Mouse (Mus musculus): ENCODE measurements around the gene Nav2. TPM values are rescaled to one million over a fixed set of nuclear protein-coding genes. Genes with fewer than 3 reads are reported as not detected.

The Nav2 gene
- polyA plus RNA-seq, 1 experiment, result 51.7 TPM

DNA sequence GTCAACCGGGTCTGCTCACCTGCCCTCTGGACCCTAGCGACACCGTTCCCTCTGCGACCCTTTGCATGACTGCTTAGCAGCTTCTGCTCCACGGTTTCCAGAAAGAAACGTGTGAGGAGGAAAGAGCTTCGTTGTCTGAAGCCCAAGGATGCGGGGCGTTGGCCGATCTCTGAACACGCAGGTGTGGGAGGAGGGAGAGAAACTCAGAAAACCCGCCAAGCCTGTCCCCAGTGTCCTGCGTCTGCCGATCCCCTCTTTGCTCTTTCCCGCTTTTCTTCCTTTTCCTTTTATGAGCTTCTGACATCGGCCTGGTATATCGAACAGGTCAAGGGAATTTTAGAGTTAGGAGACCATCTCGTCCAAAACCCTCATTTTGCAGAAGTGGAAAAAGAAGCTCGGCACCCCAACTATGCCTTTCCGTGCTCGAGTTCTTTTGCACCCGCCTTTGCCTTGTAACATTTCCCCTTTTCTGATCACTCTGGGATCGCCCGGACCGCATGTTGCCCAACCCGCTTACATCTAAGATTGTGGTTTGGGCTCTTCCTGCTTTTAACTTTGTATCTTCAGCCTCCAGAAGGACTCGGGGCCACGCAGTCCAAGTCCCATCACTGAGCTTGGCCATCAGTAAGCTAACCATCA lies 26.4 kb upstream of the Nav2 start:
- no peaks in the 10 kb centered on the region for H3K9me3 ChIP-seq (replicated peaks; ENCODE audit: control insufficient read depth, insufficient read depth, low read length, poor library complexity, severe bottlenecking)
- no peaks in the 10 kb centered on the region for H3K27me3 ChIP-seq (ENCODE audit: control insufficient read depth, insufficient read depth, low read length, poor library complexity, severe bottlenecking)
- no peak overlapping the region for H3K27ac ChIP-seq (ENCODE audit: insufficient read depth, low read length)
- peak overlapping the region; percentile 79 for H3K4me3 ChIP-seq (ENCODE audit: low read depth, low read length)
- no peaks in the 10 kb centered on the region for H3K4me1 ChIP-seq (ENCODE audit: control insufficient read depth, insufficient read depth, low read length)
- H3K9ac ChIP-seq (ENCODE audit: low read depth, poor library complexity, severe bottlenecking), result peak overlapping the region; percentile 94
- TF ChIP-seq CTCF (IDR thresholded peaks at IDR 0.05; ENCODE audit: low read depth, low read length), result no peak
- TF ChIP-seq EP300 (IDR thresholded peaks at IDR 0.05; ENCODE audit: insufficient read depth, low read depth, low read length), result no peak
- TF ChIP-seq POLR2A (IDR thresholded peaks at IDR 0.05; ENCODE audit: insufficient read depth, low read length), result no peak
- H3K36me3 ChIP-seq (ENCODE audit: control insufficient read depth, insufficient read depth, low read length, poor library complexity, severe bottlenecking), result peaks cover 6% of the 10 kb centered on the region

DNA sequence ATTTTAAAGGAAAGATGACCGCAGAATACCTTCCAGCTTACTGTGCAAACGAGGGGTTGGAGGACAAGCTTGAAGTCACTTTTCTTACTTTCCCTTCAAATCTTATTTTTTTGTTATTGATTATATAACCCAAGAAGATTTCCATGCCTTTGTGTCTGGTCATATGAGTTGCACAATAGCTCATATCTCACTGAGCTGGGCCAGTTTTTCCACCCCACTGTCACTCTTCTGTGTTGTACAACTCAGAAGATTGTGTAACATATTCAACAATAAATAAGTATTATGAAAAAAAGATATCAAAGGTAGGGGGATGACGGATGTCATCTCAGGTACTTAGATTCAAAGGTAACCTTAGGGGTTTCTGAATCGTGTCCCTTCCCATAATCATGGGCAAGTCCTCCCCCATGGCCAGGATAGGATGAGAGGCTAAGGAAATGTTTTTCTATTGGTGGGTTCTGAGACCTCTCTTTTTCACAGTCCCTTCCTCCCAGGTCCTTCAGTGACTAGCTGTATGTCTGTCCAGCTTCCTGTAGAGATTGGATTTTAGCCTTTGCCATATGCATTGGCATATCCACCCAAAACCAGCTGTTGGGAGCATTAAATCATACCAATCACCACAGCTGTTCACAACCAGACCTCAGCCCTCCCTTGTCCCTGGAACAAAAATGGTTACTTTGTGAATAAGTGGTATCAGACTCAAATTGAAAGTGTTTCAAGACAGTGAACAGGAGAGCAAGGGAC lies 24.8 kb upstream of the Nav2 start:
- peaks cover under 1% of the 10 kb centered on the region for H3K4me1 ChIP-seq (ENCODE audit: control insufficient read depth, insufficient read depth, low read length)
- TF ChIP-seq EP300 (IDR thresholded peaks at IDR 0.05; ENCODE audit: insufficient read depth, low read depth, low read length) (no peak), POLR2A (IDR thresholded peaks at IDR 0.05; ENCODE audit: insufficient read depth, low read length) (no peak), CTCF (IDR thresholded peaks at IDR 0.05; ENCODE audit: low read depth, low read length) (no peak)
- no peaks in the 10 kb centered on the region for H3K27me3 ChIP-seq (ENCODE audit: control insufficient read depth, insufficient read depth, low read length, poor library complexity, severe bottlenecking)
- no peak overlapping the region for H3K4me3 ChIP-seq (ENCODE audit: low read depth, low read length)
- H3K36me3 ChIP-seq (ENCODE audit: control insufficient read depth, insufficient read depth, low read length, poor library complexity, severe bottlenecking), result no peaks in the 10 kb centered on the region
- H3K27ac ChIP-seq (ENCODE audit: insufficient read depth, low read length), result no peak overlapping the region
- no peaks in the 10 kb centered on the region for H3K9me3 ChIP-seq (replicated peaks; ENCODE audit: control insufficient read depth, insufficient read depth, low read length, poor library complexity, severe bottlenecking)
- H3K9ac ChIP-seq (ENCODE audit: low read depth, poor library complexity, severe bottlenecking), result no peak overlapping the region

DNA sequence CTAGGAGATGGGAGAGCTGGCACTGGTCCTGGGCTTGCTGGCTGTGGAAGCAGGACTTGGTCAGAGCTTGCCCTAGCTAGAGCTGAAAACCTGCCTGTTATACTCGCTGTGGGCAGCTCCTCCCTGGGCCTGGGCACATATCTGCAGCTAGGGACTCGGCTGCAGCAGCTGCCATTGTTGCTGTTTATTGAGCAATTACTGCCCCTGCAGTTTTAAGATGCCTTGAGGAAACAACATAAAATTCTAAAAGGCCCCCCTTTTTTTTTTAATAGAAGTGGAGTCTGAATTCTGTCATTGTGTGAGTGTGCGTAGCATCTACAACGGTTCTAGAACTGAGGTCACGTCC lies 24.3 kb upstream of the Nav2 start:
- H3K36me3 ChIP-seq (ENCODE audit: control insufficient read depth, insufficient read depth, low read length, poor library complexity, severe bottlenecking), result no peaks in the 10 kb centered on the region
- no peaks in the 10 kb centered on the region for H3K9me3 ChIP-seq (replicated peaks; ENCODE audit: control insufficient read depth, insufficient read depth, low read length, poor library complexity, severe bottlenecking)
- H3K4me1 ChIP-seq (ENCODE audit: control insufficient read depth, insufficient read depth, low read length), result peaks cover 3% of the 10 kb centered on the region
- TF ChIP-seq POLR2A (IDR thresholded peaks at IDR 0.05; ENCODE audit: insufficient read depth, low read length) (no peak), EP300 (IDR thresholded peaks at IDR 0.05; ENCODE audit: insufficient read depth, low read depth, low read length) (no peak), CTCF (IDR thresholded peaks at IDR 0.05; ENCODE audit: low read depth, low read length) (no peak)
- H3K4me3 ChIP-seq (ENCODE audit: low read depth, low read length), result no peak overlapping the region
- no peak overlapping the region for H3K27ac ChIP-seq (ENCODE audit: insufficient read depth, low read length)
- H3K9ac ChIP-seq (ENCODE audit: low read depth, poor library complexity, severe bottlenecking), result no peak overlapping the region
- H3K27me3 ChIP-seq (ENCODE audit: control insufficient read depth, insufficient read depth, low read length, poor library complexity, severe bottlenecking), result no peaks in the 10 kb centered on the region

DNA sequence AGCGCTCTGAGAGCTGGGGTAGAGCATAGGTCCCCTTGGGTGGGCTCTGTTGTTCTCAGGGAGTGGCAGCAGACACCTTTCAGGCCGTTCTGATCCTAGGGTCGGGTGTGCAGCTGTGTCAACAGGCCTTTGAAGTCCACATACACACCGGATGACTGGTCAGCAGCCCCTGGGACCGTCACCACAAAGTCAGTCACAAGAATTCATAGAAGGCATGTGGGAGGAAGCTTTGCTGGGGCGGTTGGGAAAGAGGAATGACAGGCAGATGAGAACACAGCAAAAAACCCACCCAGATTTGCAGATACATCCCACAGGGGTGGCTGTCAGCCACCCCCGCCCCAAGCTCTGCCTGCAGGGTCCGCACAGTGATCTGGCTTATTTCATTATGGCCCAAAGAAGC lies 20.5 kb upstream of the Nav2 start:
- TF ChIP-seq POLR2A (IDR thresholded peaks at IDR 0.05; ENCODE audit: insufficient read depth, low read length) (no peak), EP300 (IDR thresholded peaks at IDR 0.05; ENCODE audit: insufficient read depth, low read depth, low read length) (no peak), CTCF (IDR thresholded peaks at IDR 0.05; ENCODE audit: low read depth, low read length) (no peak)
- Histone ChIP-seq H3K27me3 (ENCODE audit: control insufficient read depth, insufficient read depth, low read length, poor library complexity, severe bottlenecking) (no peaks in the 10 kb centered on the region), H3K36me3 (ENCODE audit: control insufficient read depth, insufficient read depth, low read length, poor library complexity, severe bottlenecking) (no peaks in the 10 kb centered on the region), H3K27ac (ENCODE audit: insufficient read depth, low read length) (no peak overlapping the region), H3K9ac (ENCODE audit: low read depth, poor library complexity, severe bottlenecking) (no peak overlapping the region), H3K4me1 (ENCODE audit: control insufficient read depth, insufficient read depth, low read length) (peaks cover 3% of the 10 kb centered on the region), H3K9me3 (replicated peaks; ENCODE audit: control insufficient read depth, insufficient read depth, low read length, poor library complexity, severe bottlenecking) (no peaks in the 10 kb centered on the region), H3K4me3 (ENCODE audit: low read depth, low read length) (no peak overlapping the region)

DNA sequence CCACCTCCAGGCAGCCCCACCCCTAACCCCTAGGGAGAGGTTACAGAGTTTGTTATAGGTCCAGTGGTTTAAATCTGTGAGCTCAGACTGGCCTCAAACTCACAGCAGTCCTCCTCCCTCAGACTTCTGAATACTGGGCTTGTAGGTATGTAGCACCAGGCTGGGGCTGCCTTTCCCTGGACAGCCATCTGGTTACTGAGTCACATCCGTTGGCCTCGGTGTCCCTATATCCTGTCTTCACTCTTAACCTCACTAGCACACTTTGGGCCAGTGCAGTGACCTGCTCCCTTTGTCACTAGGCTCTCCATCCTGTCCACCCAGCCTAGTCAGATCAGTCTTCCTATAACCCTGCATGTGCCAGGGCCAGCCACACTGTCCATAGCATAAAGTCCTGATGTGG lies 19.8 kb upstream of the Nav2 start:
- Histone ChIP-seq H3K4me1 (ENCODE audit: control insufficient read depth, insufficient read depth, low read length) (peaks cover 3% of the 10 kb centered on the region), H3K9me3 (replicated peaks; ENCODE audit: control insufficient read depth, insufficient read depth, low read length, poor library complexity, severe bottlenecking) (no peaks in the 10 kb centered on the region), H3K27me3 (ENCODE audit: control insufficient read depth, insufficient read depth, low read length, poor library complexity, severe bottlenecking) (no peaks in the 10 kb centered on the region), H3K36me3 (ENCODE audit: control insufficient read depth, insufficient read depth, low read length, poor library complexity, severe bottlenecking) (no peaks in the 10 kb centered on the region), H3K4me3 (ENCODE audit: low read depth, low read length) (no peak overlapping the region), H3K27ac (ENCODE audit: insufficient read depth, low read length) (no peak overlapping the region), H3K9ac (ENCODE audit: low read depth, poor library complexity, severe bottlenecking) (no peak overlapping the region)
- TF ChIP-seq EP300 (IDR thresholded peaks at IDR 0.05; ENCODE audit: insufficient read depth, low read depth, low read length) (no peak), POLR2A (IDR thresholded peaks at IDR 0.05; ENCODE audit: insufficient read depth, low read length) (no peak), CTCF (IDR thresholded peaks at IDR 0.05; ENCODE audit: low read depth, low read length) (no peak)

DNA sequence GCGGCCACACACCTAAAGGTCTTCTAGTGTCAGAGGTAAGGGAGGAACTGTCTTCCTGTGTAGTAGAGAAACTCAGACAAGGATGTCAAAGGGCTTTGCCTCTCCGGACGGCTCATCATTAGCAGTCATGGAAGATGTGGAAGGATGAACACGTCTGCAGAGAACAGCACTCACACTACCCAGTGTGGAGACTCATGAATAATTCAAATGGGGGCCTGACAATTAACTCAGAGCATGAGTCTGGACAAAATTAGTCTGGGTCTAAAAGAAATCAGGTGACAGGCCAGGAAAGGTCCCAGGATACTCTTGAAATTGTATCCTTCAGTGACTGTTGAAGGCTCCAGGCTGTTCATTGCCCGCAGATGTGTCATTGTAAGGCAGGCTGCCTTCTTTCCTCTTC lies 17.5 kb upstream of the Nav2 start:
- Histone ChIP-seq H3K4me3 (ENCODE audit: low read depth, low read length) (no peak overlapping the region), H3K27ac (ENCODE audit: insufficient read depth, low read length) (no peak overlapping the region), H3K9ac (ENCODE audit: low read depth, poor library complexity, severe bottlenecking) (no peak overlapping the region), H3K27me3 (ENCODE audit: control insufficient read depth, insufficient read depth, low read length, poor library complexity, severe bottlenecking) (no peaks in the 10 kb centered on the region), H3K9me3 (replicated peaks; ENCODE audit: control insufficient read depth, insufficient read depth, low read length, poor library complexity, severe bottlenecking) (no peaks in the 10 kb centered on the region), H3K36me3 (ENCODE audit: control insufficient read depth, insufficient read depth, low read length, poor library complexity, severe bottlenecking) (no peaks in the 10 kb centered on the region), H3K4me1 (ENCODE audit: control insufficient read depth, insufficient read depth, low read length) (peaks cover 3% of the 10 kb centered on the region)
- TF ChIP-seq CTCF (IDR thresholded peaks at IDR 0.05; ENCODE audit: low read depth, low read length) (no peak), EP300 (IDR thresholded peaks at IDR 0.05; ENCODE audit: insufficient read depth, low read depth, low read length) (no peak), POLR2A (IDR thresholded peaks at IDR 0.05; ENCODE audit: insufficient read depth, low read length) (no peak)

All from ES-Bruce4 (cell line).